Mouse (Mus musculus): Measurements from ENCODE around the gene Tmem185a.
"Not testable (repeated sequence)": the region's sequence is repeated elsewhere in the genome, so short reads cannot be mapped to it uniquely, and the experiment has no call there.

DNA sequence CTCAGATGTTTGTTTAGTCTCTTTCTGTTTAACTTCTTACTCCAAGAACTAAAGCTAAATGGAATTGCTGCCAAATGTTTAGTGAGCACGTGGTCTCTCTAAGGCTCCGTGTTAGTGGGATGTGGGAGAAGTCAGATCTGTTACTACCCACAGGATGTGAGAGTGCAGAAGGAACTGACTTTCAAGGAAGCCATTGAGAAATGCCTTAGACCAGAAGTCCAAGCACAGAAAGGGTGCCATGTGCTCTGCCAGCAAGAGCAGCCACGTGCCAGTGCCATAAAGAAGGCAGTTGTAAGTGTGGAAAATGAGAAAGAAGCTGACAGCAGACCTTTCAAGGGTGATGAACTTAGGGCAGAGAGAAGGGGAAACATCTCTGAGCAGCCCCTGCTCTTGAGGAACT lies 37.4 kb upstream of the Tmem185a start:
- TF ChIP-seq CTCF, EP300 (IDR thresholded peaks at IDR 0.05): not testable (repeated sequence)
